Mouse (Mus musculus) left cerebral cortex, postnatal 36 days (tissue): ENCODE results near the gene Serpina16. TPM values are rescaled to one million over a fixed set of nuclear protein-coding genes. Genes with fewer than 3 reads are reported as not detected.

Source experiments
- DNase-seq, 2 experiments: peaks; one replicate each; pipeline ENCODE4 v3.0.0; 2021 to 2022; ENCODE audit warnings: low spot score in 2 of 2, mixed read lengths in 1 of 2
- intact Hi-C: fragments of 180-260 bp; cut with DNase I; formaldehyde crosslinking; loops from one replicate; pipeline ENCODE4 v1.15.1; 2025
- total RNA-seq, 2 experiments: library from RNA; stranded (reverse); gene quantifications; 2 replicates each; pipeline ENCODE4 v1.2.3; 2021

The Serpina16 gene
- total RNA-seq, 2 experiments from 2014 or later: not detected

DNA sequence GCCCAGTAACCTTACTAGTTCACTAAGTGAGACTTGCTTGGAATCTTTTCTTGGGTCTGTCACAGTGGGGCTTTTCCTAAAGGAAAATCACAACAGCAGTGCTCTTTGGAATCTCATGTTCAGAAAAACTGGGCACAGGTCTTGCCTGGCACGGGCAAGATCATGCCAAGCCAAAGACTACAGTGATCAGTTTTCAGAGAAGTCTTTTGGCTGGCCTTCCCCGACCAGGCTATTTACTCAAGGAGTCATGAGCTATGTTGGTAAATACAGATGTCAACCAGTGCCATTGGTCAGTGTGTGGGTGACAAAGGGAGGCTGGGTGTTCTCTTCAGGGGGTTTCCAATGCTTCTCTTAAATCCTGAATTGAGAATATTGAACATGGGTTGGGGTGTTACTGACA is 16.8 kb downstream of the Serpina16 start:
- DNase-seq: no peak
- intact Hi-C loops: no loop called here

DNA sequence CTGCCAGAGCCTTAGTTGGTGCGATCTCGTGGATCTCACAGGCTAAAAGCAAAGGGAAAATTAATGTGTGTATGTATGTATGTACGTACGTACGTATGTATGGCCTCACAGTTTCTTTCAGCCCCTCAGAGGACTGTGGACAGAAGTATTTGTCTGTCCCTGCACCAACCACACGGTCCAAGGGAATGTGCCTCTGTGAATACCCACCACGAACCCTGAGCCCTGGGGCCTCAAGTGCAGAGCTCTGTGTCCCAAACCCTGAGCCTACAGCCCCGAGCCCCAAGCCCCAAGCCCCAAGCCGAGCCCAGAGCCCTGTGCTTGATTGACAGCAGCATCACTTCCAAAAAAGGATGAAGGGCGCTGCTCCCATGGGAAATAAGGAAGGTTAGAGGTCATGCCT is 17.9 kb downstream of the Serpina16 start:
- no peak for DNase-seq

DNA sequence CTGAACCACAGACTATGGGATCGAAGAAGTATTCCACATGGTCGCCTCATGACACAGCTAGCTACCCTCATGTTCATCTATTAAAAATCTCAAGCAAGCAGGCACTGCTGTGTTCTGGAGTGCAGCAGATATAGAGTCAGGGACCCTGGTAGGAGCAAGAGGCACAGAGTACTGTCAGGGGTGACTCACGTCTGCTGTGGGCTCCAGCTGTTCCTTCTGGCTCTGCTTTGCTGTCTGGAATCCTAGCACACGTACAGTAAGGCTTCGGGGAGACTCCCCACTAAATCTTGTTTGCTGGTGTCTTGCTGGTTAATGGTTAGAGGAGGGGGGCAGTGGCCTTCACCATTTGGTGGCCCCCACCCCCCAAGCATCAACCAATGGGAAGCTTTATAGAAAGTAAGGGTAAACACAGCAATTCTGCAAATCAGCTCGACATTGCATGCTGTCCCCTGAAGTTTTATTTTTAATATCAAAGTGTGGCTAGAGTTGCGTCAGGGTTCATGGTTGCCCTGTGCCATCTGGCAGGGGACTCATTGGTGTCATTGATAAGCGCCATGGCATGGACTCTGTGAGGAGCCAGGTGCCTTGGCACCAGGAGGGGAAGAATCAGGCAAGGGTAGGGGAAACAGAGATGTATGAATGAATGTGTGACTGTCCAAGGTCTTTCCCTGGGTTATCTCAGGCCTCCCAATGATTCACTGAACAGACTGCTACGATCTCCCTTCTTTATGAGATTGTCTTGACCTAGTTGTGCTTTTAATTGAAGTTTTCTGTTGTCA is 18.9 kb downstream of the Serpina16 start, which contains the start of gene Serpina6:
Gene Serpina6, minus strand, starts transcription at position 365 of the 779 bp plus-strand sequence.
- no peak for DNase-seq
- intact Hi-C loops: no loop called here

More for the DNA sequence above, 17.9 kb downstream of the Serpina16 start:
- intact Hi-C loops: no loop called here

DNA sequence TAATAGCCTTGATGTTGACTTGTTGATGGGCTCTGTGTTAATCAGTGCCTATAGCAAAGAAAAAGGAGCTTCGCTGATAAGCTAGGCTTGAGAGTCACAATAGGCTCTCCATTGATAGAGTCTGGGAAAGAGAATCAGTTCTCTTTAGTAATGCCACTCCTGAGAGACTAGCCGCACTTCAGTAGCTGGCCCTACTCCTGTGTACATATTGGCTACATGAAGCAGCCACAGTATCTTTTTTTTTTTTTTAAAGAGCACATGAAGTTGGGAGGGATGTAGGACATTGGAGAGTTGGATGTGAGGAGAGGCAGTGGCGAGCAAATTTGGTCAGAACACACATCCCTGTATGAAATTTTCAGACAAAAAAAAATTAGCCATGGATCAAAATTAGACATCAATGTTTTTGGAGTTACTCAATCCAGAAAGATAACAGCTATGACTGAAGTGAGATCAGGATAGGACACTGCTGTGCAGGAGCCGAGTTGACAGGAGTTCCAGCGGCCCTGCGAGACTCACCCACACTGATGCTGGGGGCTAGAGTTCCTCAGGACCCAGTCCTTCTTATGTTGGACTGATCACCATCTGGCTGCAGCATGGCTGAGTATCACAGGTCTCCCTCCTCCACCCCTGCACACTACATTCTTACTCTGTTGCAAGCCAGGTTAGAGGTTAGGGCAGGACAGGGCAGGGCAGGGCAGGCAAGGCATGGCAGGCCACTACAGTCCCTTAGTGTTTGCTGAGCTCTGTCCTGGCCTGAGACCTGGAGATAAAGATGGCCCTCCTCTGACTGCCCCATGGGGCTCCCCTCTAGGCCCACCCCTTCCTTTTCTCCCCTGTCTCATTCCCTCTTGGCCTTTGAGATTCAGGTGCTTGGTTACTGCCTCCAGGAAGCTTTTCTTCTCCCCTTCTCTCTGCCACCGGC is 20.6 kb downstream of the Serpina16 start:
- no peak for DNase-seq
- intact Hi-C loops: no loop called here

DNA sequence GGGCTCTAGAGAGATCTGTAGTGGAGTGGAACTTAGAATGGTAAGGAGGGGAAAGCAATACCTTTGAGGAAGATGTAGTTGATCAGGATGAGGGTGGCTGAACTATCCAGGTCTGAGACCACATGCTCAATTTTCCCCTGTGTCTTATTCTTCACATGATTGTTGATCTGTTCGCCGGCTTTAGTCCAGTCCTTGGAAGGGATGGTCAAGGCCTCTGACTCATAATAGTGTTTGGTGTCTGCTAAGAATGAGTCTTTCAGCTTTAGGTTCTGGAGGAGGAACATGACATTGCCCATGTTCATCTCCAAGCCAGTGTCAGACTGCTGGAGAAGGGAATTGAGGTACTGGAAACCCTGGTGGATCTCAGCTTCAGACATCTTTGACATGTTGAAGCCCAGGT is 22.1 kb downstream of the Serpina16 start:
- intact Hi-C loops: no loop called here
- DNase-seq: no peak

DNA sequence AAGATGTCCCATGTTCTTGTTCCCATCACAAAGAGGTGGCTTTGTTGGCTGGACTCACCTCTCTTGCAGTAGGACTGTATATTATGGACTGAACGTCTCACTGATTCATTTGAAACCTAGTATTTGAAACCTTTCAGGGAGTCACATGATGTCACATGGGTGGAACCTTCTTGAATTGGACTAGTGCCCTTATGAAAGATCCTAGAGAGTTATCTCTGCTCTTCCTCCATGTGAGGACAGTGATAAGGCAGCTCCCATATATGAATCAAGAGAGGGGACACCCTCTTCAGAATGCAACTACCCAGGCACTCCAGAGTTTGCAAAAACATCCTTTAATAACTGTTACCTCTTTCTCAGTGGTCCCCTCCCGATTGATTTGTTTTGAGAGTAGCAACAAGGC is 29.6 kb downstream of the Serpina16 start:
- DNase-seq: no peak
- intact Hi-C loops: no loop called here

DNA sequence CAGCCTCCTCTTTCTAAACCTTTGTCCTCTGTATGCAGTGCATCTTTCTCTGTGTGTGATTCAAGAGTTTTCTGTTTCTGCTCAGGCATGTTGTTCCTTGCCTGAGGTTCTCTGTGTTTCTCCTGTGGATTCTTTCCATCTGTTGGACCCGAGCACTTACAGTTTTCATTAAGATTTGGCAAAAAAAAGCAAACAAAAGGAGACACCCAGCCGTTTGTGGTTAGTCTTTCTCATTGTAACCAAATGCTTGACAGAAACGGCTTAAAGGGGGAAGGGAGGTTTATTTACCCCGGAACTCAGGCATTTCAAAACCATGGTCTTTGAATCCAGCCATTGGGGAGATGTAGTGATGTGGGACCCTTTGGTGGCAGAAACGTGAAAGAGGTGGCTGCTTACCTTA is 31.3 kb downstream of the Serpina16 start:
- no peak for DNase-seq
- intact Hi-C loops: loop anchor here (5.0 kb wide), 2 partner anchors 147 to 217 kb away; partner anchors contain the start of gene Ddx24

DNA sequence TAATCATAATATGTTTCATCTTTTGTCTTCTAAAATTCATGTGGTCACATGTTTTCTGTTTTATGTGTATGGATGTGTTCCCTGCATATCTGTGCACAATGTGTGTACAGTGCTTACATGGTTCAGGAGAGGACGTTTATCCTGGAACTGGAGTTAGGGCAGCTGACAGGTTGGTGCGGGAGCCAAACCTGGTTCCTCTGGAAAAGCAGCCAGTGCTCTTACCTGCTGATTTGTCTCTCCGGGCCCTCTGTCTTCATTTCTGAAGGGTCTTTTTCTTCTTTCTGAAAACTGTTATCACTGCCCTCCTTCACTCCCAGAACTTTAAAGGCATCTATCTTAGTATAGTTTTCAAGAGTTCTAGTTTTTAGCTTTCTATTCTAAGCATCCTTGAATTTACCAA is 32.1 kb downstream of the Serpina16 start:
- intact Hi-C loops: loop anchor here (5.0 kb wide), 2 partner anchors 147 to 217 kb away; partner anchors contain the start of gene Ddx24
- DNase-seq: no peak

DNA sequence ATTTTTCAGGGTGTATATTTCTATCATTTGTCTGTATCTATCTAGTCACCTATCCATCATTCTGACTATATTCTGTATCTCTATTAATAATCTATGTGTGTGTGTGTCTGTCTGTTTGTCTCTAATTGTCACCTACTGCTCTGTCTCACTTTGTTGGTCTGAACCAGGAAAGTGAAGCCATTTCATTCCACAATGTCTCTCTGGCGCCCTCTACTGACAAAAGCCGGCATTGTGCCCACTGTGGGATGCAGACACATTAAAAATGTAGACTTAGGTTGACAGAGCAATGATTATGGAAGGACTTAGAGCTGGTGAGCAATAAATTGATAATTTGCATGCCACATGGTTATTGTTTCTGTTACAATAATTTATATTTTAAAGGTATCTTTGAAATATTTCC is 32.6 kb downstream of the Serpina16 start:
- intact Hi-C loops: loop anchor here (5.0 kb wide), 2 partner anchors 146 to 216 kb away; partner anchors contain the start of gene Ddx24

DNA sequence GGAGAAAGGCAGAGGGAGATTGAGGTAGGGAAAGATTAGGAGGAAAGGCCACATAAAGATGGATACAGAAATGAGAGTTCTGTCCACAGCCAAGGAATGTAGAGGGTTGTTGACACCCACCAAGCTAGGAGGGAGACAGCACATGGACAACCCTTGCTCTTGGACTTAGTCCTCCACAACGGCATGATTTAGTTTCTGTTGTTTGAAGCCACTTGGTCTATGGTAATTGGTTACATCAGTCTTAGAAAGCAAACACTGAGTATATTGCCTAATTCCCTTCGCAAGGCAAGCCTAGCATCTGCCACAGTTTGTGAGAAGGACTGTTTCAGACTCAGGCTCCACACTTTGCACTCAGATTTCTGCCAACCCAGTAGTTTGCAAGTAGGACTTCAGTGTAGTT is 40.1 kb downstream of the Serpina16 start:
- intact Hi-C loops: no loop called here
- DNase-seq: no peak

More for the DNA sequence above, 32.6 kb downstream of the Serpina16 start:
- DNase-seq: peak; percentile 58 to 71

DNA sequence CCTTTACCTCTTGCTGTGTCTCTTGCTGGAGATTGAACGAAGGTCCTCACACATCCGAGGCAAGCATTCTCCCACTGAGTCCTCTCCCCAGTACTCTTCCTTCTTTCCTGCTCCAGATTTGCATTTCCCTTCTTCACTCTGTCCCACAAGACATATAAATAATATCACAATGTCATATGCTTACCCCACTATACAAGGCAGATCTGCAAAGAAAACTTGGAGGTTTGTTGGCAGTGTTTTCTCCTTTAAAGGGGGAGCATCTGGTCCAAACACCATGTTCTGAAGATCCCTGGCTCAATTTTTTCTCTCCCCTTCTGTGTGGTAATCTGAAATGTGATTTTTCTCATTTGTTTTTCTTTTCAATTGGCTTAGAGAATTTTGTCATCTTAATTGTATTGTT is 41.5 kb downstream of the Serpina16 start:
- intact Hi-C loops: no loop called here
- no peak for DNase-seq

DNA sequence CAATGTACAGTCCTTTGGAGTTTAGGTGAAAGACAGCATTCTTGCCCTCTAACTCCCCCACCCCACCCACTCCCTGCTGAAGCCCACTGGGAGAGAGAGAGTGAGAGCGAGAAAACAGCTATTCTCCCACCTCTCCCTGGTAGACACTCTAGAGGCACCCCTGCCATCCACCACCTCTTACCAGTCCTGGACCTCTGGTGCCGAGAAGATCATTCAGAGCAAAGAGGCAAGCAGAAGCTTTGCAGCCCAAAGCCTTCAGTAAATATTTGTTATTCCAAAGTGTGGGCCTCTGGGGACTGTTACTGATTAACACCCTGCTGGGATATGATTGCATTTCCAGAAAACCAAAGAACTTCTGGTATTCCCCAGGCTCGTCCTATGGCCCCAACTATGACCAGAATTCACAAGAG is 44.7 kb downstream of the Serpina16 start, which contains the start of gene Serpina10:
Gene Serpina10, minus strand, starts transcription at position 242 of the 410 bp plus-strand sequence.
- DNase-seq: no peak
- intact Hi-C loops: no loop called here

Other genes with a start within 250 kb of the Serpina16 start
- gene Ifi27, start 241.9 kb downstream of the Serpina16 start, total RNA-seq: 10 to 100 TPM; 59.2 to 69.4 TPM
- gene Ifi27l2a, start 232.5 kb downstream of the Serpina16 start, total RNA-seq: 1 to 10 TPM; 1.1 to 4.1 TPM
- gene Ifi27l2b, start 218.9 kb downstream of the Serpina16 start, total RNA-seq: not detected
- gene Ppp4r4, start 143.9 kb downstream of the Serpina16 start, total RNA-seq: 10 to 100 TPM; 23.4 to 25.1 TPM
- not detected for gene Serpina10, start 44.7 kb downstream of the Serpina16 start, total RNA-seq
- not detected for gene Serpina6, start 18.9 kb downstream of the Serpina16 start, total RNA-seq
- not detected for gene Serpina1f, start 19.4 kb upstream of the Serpina16 start, total RNA-seq
- gene Serpina1d, start 97.5 kb upstream of the Serpina16 start, total RNA-seq: not detected
- not detected for gene Serpina1b, start 154.2 kb upstream of the Serpina16 start, total RNA-seq
- not detected for gene Serpina1a, start 187.4 kb upstream of the Serpina16 start, total RNA-seq
- not detected for gene Serpina1c, start 228.7 kb upstream of the Serpina16 start, total RNA-seq